Comparison of ENCODE assay signal across 19 mouse cellular contexts in genomic region chr5:21288658-21289435, GRCm38 (mm10).
DNase-seq lines count a peak whose midpoint lies in the region; ATAC-seq and TF ChIP-seq lines count a peak whose summit lies in the region.
"Had no signal": no experiment of that assay in that cellular context is flagged by ENCODE, and none has a peak within 500 bp of the region (broad histone marks: within the 10 kb centered on the region; RNA-seq: fewer than 3 reads in every experiment).

No protein-coding gene starts in this region.

- peak; percentile 69 for ATAC-seq in heart, embryonic 16.5 days (replicated peaks; ENCODE audit: extremely low read depth, insufficient read depth, low FRiP score)
- ATAC-seq in lung, embryonic 15.5 days (ENCODE audit: borderline replicate concordance, extremely low read depth, low FRiP score, low TSS enrichment) = no peak
- ATAC-seq: forebrain, embryonic 15.5 days; intestine, postnatal 0 days had no signal

- whole genome bisulfite sequencing in heart, embryonic 16.5 days = 48% methylated on average over 7 of the region's 7 CpGs
- 51% methylated on average over 7 of the region's 7 CpGs for WGBS in lung, embryonic 15.5 days
- WGBS in lung, adult 2 months = 32% methylated on average over 7 of the region's 7 CpGs

- no peak overlapping the region for H3K4me3 ChIP-seq in gastrocnemius, adult 2 months
- H3K4me3 ChIP-seq in heart, embryonic 16.5 days (ENCODE audit: low read length) = no peak overlapping the region
- no peak overlapping the region for H3K4me3 ChIP-seq in lung, embryonic 15.5 days
- no peak overlapping the region for H3K4me3 ChIP-seq in lung, adult 2 months (replicated peaks; ENCODE audit: extremely low read depth, low read depth, low read length)
- H3K4me3 ChIP-seq: forebrain, embryonic 15.5 days; heart, adult 2 months; hindbrain, embryonic 12.5 days; limb, embryonic 13.5 days had no signal

- H3K4me2 ChIP-seq in heart, embryonic 16.5 days (ENCODE audit: low read depth, low read length) = no peak overlapping the region
- H3K4me2 ChIP-seq in lung, embryonic 15.5 days = no peak overlapping the region
- H3K4me2 ChIP-seq: forebrain, embryonic 15.5 days; hindbrain, embryonic 12.5 days; limb, embryonic 13.5 days had no signal

- no peaks in the 10 kb centered on the region for H3K27me3 ChIP-seq in heart, embryonic 16.5 days (ENCODE audit: control insufficient read depth, insufficient read depth, low read length)
- H3K27me3 ChIP-seq in lung, embryonic 15.5 days = no peaks in the 10 kb centered on the region
- H3K27me3 ChIP-seq: forebrain, embryonic 15.5 days; hindbrain, embryonic 12.5 days; limb, embryonic 13.5 days had no signal

- H3K36me3 ChIP-seq in heart, embryonic 16.5 days (ENCODE audit: control insufficient read depth, insufficient read depth) = no peaks in the 10 kb centered on the region
- H3K36me3 ChIP-seq in lung, embryonic 15.5 days = no peaks in the 10 kb centered on the region
- H3K36me3 ChIP-seq: forebrain, embryonic 15.5 days; hindbrain, embryonic 12.5 days; limb, embryonic 13.5 days had no signal

- TF ChIP-seq CTCF in gastrocnemius, adult 2 months (IDR thresholded peaks at IDR 0.05) = no peak
- no peak for TF ChIP-seq CTCF in lung, adult 2 months (IDR thresholded peaks at IDR 0.05; ENCODE audit: insufficient read depth, low read length)

- H3K9ac ChIP-seq in heart, embryonic 16.5 days (ENCODE audit: low read length) = no peak overlapping the region
- H3K9ac ChIP-seq in lung, embryonic 15.5 days = no peak overlapping the region
- H3K9ac ChIP-seq: forebrain, embryonic 15.5 days; hindbrain, embryonic 12.5 days; limb, embryonic 13.5 days had no signal

- H3K27ac ChIP-seq in gastrocnemius, adult 2 months = peak overlapping the region; percentile 35; the same call in 1 of the 2 replicates
- H3K27ac ChIP-seq in heart, embryonic 16.5 days (ENCODE audit: low read length) = peak overlapping the region; percentile 37; the same call in 1 of the 2 replicates
- peak overlapping the region; percentile 29; the same call in 1 of the 2 replicates for H3K27ac ChIP-seq in lung, embryonic 15.5 days
- H3K27ac ChIP-seq: forebrain, embryonic 15.5 days; heart, adult 2 months; hindbrain, embryonic 12.5 days; limb, embryonic 13.5 days had no signal

- intact Hi-C loops in gastrocnemius, adult 2 months (cut with DNase I) = no loop called here
- intact Hi-C loops in heart, postnatal 36 days (cut with DNase I) = no loop called here

- peaks cover 2% of the 10 kb centered on the region; the same call in 1 of the 2 replicates for H3K4me1 ChIP-seq in heart, embryonic 16.5 days (ENCODE audit: control insufficient read depth, insufficient read depth, low read length)
- H3K4me1 ChIP-seq in lung, embryonic 15.5 days = no peaks in the 10 kb centered on the region
- peaks cover 3% of the 10 kb centered on the region; the same call in 1 of the 2 replicates for H3K4me1 ChIP-seq in lung, adult 2 months (ENCODE audit: control insufficient read depth, insufficient read depth, low read length)
- H3K4me1 ChIP-seq: forebrain, embryonic 15.5 days; hindbrain, embryonic 12.5 days; limb, embryonic 13.5 days had no signal

- H3K9me3 ChIP-seq in heart, embryonic 16.5 days (replicated peaks; ENCODE audit: control insufficient read depth, low read length) = no peaks in the 10 kb centered on the region
- H3K9me3 ChIP-seq in lung, embryonic 15.5 days = no peaks in the 10 kb centered on the region
- H3K9me3 ChIP-seq: forebrain, embryonic 15.5 days; hindbrain, embryonic 12.5 days; limb, embryonic 13.5 days had no signal

- DNase-seq in gastrocnemius, adult 2 months = no peak
- DNase-seq in gastrocnemius, adult 8-10 months (ENCODE audit: low spot score in 2 of 2) = no peak
- DNase-seq in heart, postnatal 36 days = no peak
- DNase-seq in lung, adult 2 months = no peak
- DNase-seq in lung, postnatal 25 days (ENCODE audit: low spot score) = peak; percentile 34
- no peak for DNase-seq in T-cell, adult 2 months (ENCODE audit: low spot score)
- DNase-seq: adrenal gland, postnatal 36 days; cerebellum, adult 9-10 months; gastrocnemius, postnatal 25 days; heart, adult 2 months; midbrain, embryonic 14.5 days; thymus, adult 18-20 months; thymus, postnatal 36 days had no signal

- no peak for TF ChIP-seq POLR2A in lung, adult 2 months (IDR thresholded peaks at IDR 0.05; ENCODE audit: borderline replicate concordance, extremely low read depth, low read depth, low read length)
